Mouse (Mus musculus) lung, embryonic 16.5 days (tissue): ENCODE results near the gene Lin28a. TPM values are rescaled to one million over a fixed set of nuclear protein-coding genes. Genes with fewer than 3 reads are reported as not detected.

Experiments
- ATAC-seq: fragments of 200-750 bp; cut with Nextera tagmentation; 2 replicates; pipeline ENCODE4 v1.8.0; 2017; ENCODE audit warnings: low read depth, mild to moderate bottlenecking, moderate library complexity
- H3K27ac ChIP-seq: fragments of 300-500 bp; sonication (generic); 2 replicates; pipeline ENCODE4 v1.5.1; 2014; ENCODE audit warnings: mild to moderate bottlenecking, control low read depth, low read length
- H3K27me3 ChIP-seq: fragments of 300-500 bp; sonication (generic); 2 replicates; pipeline ENCODE4 v1.6.1; 2014; ENCODE audit warnings: low read depth, low read length, mixed read lengths; ENCODE audit not compliant: control insufficient read depth, insufficient read depth
- H3K36me3 ChIP-seq: fragments of 300-500 bp; sonication (generic); 2 replicates; pipeline ENCODE4 v1.6.1; 2014; ENCODE audit warnings: low read length; ENCODE audit not compliant: control insufficient read depth, insufficient read depth
- H3K4me1 ChIP-seq: fragments of 300-500 bp; sonication (generic); replicated peaks from 2 replicates; pipeline ENCODE4 v1.6.1; 2014; ENCODE audit warnings: low read length, mixed read lengths; ENCODE audit not compliant: control insufficient read depth, insufficient read depth
- H3K4me2 ChIP-seq: fragments of 300-500 bp; sonication (generic); 2 replicates; pipeline ENCODE4 v1.6.1; 2014; ENCODE audit warnings: low read depth, low read length, control low read depth
- H3K4me3 ChIP-seq: fragments of 300-500 bp; sonication (generic); 2 replicates; pipeline ENCODE4 v1.5.1; 2014; ENCODE audit warnings: mild to moderate bottlenecking, low read length, control low read depth
- H3K9ac ChIP-seq: fragments of 300-500 bp; sonication (generic); 2 replicates; pipeline ENCODE4 v1.6.1; 2014; ENCODE audit warnings: low read length, control low read depth
- H3K9me3 ChIP-seq: fragments of 300-500 bp; sonication (generic); 2 replicates; pipeline ENCODE4 v1.6.1; 2016; ENCODE audit warnings: low read length; ENCODE audit not compliant: control insufficient read depth
- WGBS: fragments of 180-500 bp; shearing (Covaris S2); extraction: QIAGEN DNeasy Blood & Tissue Kit; methylation state at CpG from one replicate; pipeline ENCODE4 v1.1.7; 2014; 5-methylcytosine and 5-hydroxymethylcytosine counted together
- polyA plus RNA-seq: library from polyadenylated mRNA; unstranded; fragments of >200 nt; fragmentation: Nextera tagmentation; extraction: Ambion mirVana; gene quantifications from 2 replicates; pipeline ENCODE4 v1.2.1, GENCODE M21; 2015

Lin28a gene
- polyA plus RNA-seq, 1 experiment from 2014 or later = not detected

GRCm38 (mm10) chr4:133958884-133959283 is 59.8 kb downstream of the Lin28a start:
- H3K36me3 ChIP-seq = peaks cover 12% of the 10 kb centered on the region
- H3K27me3 ChIP-seq = no peaks in the 10 kb centered on the region
- WGBS = 73% methylated on average over 1 of the region's 1 CpGs
- no peak for ATAC-seq
- H3K27ac ChIP-seq = no peak overlapping the region
- no peak overlapping the region for H3K4me2 ChIP-seq
- no peak overlapping the region for H3K4me3 ChIP-seq
- no peaks in the 10 kb centered on the region for H3K9me3 ChIP-seq
- no peak overlapping the region for H3K9ac ChIP-seq
- no peaks in the 10 kb centered on the region for H3K4me1 ChIP-seq

GRCm38 (mm10) chr4:133956358-133956757 is 62.3 kb downstream of the Lin28a start:
- Histone ChIP-seq H3K4me3 (no peak overlapping the region), H3K27me3 (no peaks in the 10 kb centered on the region), H3K27ac (no peak overlapping the region), H3K4me2 (no peak overlapping the region), H3K4me1 (no peaks in the 10 kb centered on the region), H3K9me3 (no peaks in the 10 kb centered on the region), H3K9ac (no peak overlapping the region), H3K36me3 (no peaks in the 10 kb centered on the region)
- 76% methylated on average over 4 of the region's 4 CpGs for WGBS
- no peak for ATAC-seq

Other genes starting within 250 kb of the Lin28a start
- gene Rps6ka1, start 131.0 kb downstream of the Lin28a start, polyA plus RNA-seq = 46.1 and 46.2 TPM in 2 replicates
- 2,552 and 2,841 TPM in 2 replicates for gene Hmgn2, start 50.2 kb downstream of the Lin28a start, polyA plus RNA-seq
- gene Dhdds, start 17.9 kb downstream of the Lin28a start, polyA plus RNA-seq = 44.2 and 44.5 TPM in 2 replicates
- not detected in 2 replicates for gene Zfp683, start 35.0 kb upstream of the Lin28a start, polyA plus RNA-seq
- gene Crybg2, start 42.0 kb upstream of the Lin28a start, polyA plus RNA-seq = 4.2 and 7.0 TPM in 2 replicates
- gene Cd52, start 76.2 kb upstream of the Lin28a start, polyA plus RNA-seq = 23.8 and 24.7 TPM in 2 replicates
- 14.9 and 16.6 TPM in 2 replicates for gene Ubxn11, start 83.7 kb upstream of the Lin28a start, polyA plus RNA-seq
- gene Sh3bgrl3, start 109.9 kb upstream of the Lin28a start, polyA plus RNA-seq = 466 and 467 TPM in 2 replicates
- 51.9 and 56.1 TPM in 2 replicates for gene Cep85, start 168.3 kb upstream of the Lin28a start, polyA plus RNA-seq
- gene Gm7534, start 184.2 kb upstream of the Lin28a start, polyA plus RNA-seq = not detected in 2 replicates
- 0.23 and 0.87 TPM in 2 replicates for gene Catsper4, start 208.5 kb upstream of the Lin28a start, polyA plus RNA-seq
- gene Cnksr1, start 219.6 kb upstream of the Lin28a start, polyA plus RNA-seq = 12.6 and 14.2 TPM in 2 replicates
- 0.48 and 0.80 TPM in 2 replicates for gene E130218I03Rik, start 224.8 kb upstream of the Lin28a start, polyA plus RNA-seq
- 10.9 and 12.6 TPM in 2 replicates for gene Zfp593, start 226.8 kb upstream of the Lin28a start, polyA plus RNA-seq
- gene Gm30191, start 228.1 kb upstream of the Lin28a start, polyA plus RNA-seq = not detected in 2 replicates
- gene Grrp1, start 235.3 kb upstream of the Lin28a start, polyA plus RNA-seq = 9.0 and 11.0 TPM in 2 replicates